Mouse (Mus musculus) kidney, postnatal 0 days (tissue): ENCODE measurements around the gene Med17. TPM values are rescaled to one million over a fixed set of nuclear protein-coding genes. Genes with fewer than 3 reads are reported as not detected.

ENCODE experiments used
- ATAC-seq: fragments of 200-750 bp; cut with Nextera tagmentation; replicated peaks from 2 replicates; pipeline ENCODE4 v1.8.0; 2017; ENCODE audit warnings: low read depth, moderate number of reproducible peaks, moderate TSS enrichment, moderate library complexity; ENCODE audit not compliant: low FRiP score
- DNase-seq: peaks from one replicate; pipeline ENCODE4 v3.0.0-alpha.2; 2016; ENCODE audit warnings: low spot score
- H3K27ac ChIP-seq: fragments of 300-500 bp; sonication (generic); 2 replicates; pipeline ENCODE4 v1.5.1; 2014; ENCODE audit warnings: mild to moderate bottlenecking
- H3K27me3 ChIP-seq: fragments of 300-500 bp; sonication (generic); 2 replicates; pipeline ENCODE4 v1.6.1; 2014; ENCODE audit warnings: low read length, mixed read lengths; ENCODE audit not compliant: insufficient read depth
- H3K36me3 ChIP-seq: fragments of 300-500 bp; sonication (generic); 2 replicates; pipeline ENCODE4 v1.6.1; 2014; ENCODE audit warnings: low read length, mixed read lengths; ENCODE audit not compliant: insufficient read depth
- H3K4me1 ChIP-seq: fragments of 300-500 bp; sonication (generic); replicated peaks from 2 replicates; pipeline ENCODE4 v1.6.1; 2014; ENCODE audit warnings: antibody characterized with exemption, low read length, mixed read lengths; ENCODE audit not compliant: insufficient read depth
- H3K4me2 ChIP-seq: fragments of 300-500 bp; sonication (generic); 2 replicates; pipeline ENCODE4 v1.6.1; 2014; ENCODE audit warnings: mild to moderate bottlenecking, low read length, moderate library complexity, mixed read lengths
- H3K4me3 ChIP-seq: fragments of 300-500 bp; sonication (generic); replicated peaks from 2 replicates; pipeline ENCODE4 v1.5.1; 2014; ENCODE audit warnings: low read depth, low read length
- H3K9ac ChIP-seq: fragments of 300-500 bp; sonication (generic); 2 replicates; pipeline ENCODE4 v1.6.1; 2014; ENCODE audit warnings: low read depth, low read length
- H3K9me3 ChIP-seq: fragments of 300-500 bp; sonication (generic); replicated peaks from 2 replicates; pipeline ENCODE4 v1.6.1; 2016; ENCODE audit warnings: low read length, inconsistent platforms, mixed read lengths
- CTCF ChIP-seq: IDR thresholded peaks from 2 replicates; pipeline ENCODE4 v1.5.1; 2016; ENCODE audit warnings: antibody characterized with exemption, low read depth, mild to moderate bottlenecking, moderate library complexity
- WGBS: fragments of 180-500 bp; shearing (Covaris S2); extraction: QIAGEN DNeasy Blood & Tissue Kit; methylation state at CpG from one replicate; pipeline ENCODE4 v1.1.7; 2014; 5-methylcytosine and 5-hydroxymethylcytosine counted together
- polyA plus RNA-seq: library from polyadenylated mRNA; unstranded; fragments of >200 nt; fragmentation: Nextera tagmentation; extraction: Ambion mirVana; gene quantifications from 2 replicates; pipeline ENCODE4 v1.2.1, GENCODE M21; 2015

Gene Med17
- polyA plus RNA-seq, 1 experiment from 2014 or later, result 36.2 TPM

DNA sequence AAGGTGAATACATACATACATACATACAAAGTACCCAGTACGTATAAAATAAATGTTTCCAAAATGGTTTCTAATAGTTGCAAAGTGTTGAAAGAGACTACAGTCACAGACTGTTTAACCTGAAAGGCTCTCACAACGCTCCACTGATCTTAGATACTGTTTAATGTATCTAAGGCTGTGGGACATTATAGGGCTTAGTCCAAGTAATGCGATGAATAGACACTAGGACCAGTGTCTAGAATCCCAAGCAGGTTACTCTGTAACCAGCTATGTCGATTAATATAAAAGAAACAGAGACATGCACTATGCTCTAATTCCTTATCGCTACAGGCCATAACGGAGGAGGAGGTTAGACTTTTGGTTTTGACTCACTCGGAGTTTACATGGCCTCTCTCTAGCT is 17.4 kb upstream of the Med17 start:
- Histone ChIP-seq H3K27ac (no peak overlapping the region), H3K4me2 (no peak overlapping the region), H3K4me1 (no peaks in the 10 kb centered on the region)

DNA sequence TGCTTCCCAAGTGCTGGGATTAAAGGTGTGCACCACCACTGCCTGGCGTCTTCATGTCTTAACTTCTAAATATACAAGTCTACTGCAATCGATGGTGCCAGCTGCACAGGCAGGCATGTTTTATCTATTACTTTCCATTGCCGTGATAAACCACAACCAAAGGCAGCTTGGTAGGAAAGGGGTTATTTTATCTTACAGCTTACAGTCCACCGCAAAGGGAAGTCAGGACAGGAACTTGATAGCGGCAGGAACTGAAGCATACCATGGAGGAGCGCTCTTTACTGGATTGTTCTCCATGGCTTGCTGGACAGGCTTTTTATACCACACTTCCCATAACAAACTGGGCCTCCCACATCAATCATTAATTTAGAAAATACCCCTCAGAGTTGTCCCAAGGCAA is 9.5 kb upstream of the Med17 start:
- whole genome bisulfite sequencing, result 69% methylated on average over 6 of the region's 6 CpGs
- no peak for DNase-seq
- no peak overlapping the region for H3K4me2 ChIP-seq
- no peak for TF ChIP-seq CTCF
- ATAC-seq, result no peak
- no peak overlapping the region for H3K4me3 ChIP-seq
- H3K4me1 ChIP-seq, result no peaks in the 10 kb centered on the region
- no peaks in the 10 kb centered on the region for H3K9me3 ChIP-seq
- no peak overlapping the region for H3K27ac ChIP-seq
- no peaks in the 10 kb centered on the region for H3K27me3 ChIP-seq
- H3K36me3 ChIP-seq, result peaks cover 20% of the 10 kb centered on the region
- H3K9ac ChIP-seq, result no peak overlapping the region

More for the DNA sequence above, 17.4 kb upstream of the Med17 start:
- no peak for DNase-seq
- Histone ChIP-seq H3K9ac (no peak overlapping the region), H3K9me3 (no peaks in the 10 kb centered on the region), H3K36me3 (0 out of 2 replicates have a peak, but pooled peaks cover 6% of the 10 kb centered on the region), H3K27me3 (no peaks in the 10 kb centered on the region), H3K4me3 (no peak overlapping the region)
- no peak for ATAC-seq
- 70% methylated on average over 7 of the region's 7 CpGs for WGBS
- TF ChIP-seq CTCF, result no peak

DNA sequence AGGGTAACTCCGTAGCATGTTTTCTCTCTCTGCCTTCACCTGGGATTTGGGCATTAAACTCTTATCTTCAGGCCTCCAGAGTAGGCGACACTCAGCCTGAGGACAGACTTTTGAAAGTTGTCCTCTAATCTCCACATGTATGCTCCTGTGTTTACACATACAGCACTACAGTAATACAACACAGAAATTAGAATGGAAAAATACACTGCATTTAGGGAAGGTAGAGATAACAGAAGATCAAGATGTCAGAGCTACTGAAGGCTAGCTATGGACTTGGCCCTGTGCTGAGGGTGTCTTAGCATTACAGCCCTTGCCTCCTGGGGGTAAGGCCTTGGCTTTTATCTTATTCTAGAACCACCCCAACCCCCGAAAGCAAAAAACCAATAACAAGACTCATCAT is 8.7 kb upstream of the Med17 start:
- H3K9ac ChIP-seq, result no peak overlapping the region
- 86% methylated on average over 3 of the region's 3 CpGs for WGBS

DNA sequence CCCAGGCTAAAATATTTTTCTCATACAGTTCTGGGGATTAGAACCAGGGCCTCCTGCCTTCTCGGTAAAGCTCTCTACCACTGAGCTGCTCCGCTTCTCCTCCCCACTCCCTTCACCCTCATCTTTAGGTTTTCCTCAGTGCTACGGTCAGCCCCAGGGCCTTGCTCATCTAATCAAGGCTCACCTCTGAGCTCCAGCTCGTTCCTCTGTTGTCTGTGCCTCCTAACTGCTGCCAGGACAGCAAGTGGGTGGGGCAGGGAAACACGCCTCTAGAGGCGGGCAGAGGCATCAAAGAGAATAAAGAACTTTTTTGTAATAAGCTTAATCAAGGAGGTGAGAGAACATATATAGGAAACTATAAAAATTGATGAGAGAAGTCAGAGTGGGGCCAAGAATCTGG is 8.1 kb upstream of the Med17 start:
- H3K4me3 ChIP-seq, result no peak overlapping the region
- H3K9me3 ChIP-seq, result no peaks in the 10 kb centered on the region
- H3K36me3 ChIP-seq, result peaks cover 19% of the 10 kb centered on the region
- H3K27ac ChIP-seq, result no peak overlapping the region
- no peaks in the 10 kb centered on the region for H3K4me1 ChIP-seq
- DNase-seq, result no peak
- TF ChIP-seq CTCF, result no peak
- H3K27me3 ChIP-seq, result no peaks in the 10 kb centered on the region
- WGBS, result 65% methylated on average over 6 of the region's 6 CpGs
- no peak overlapping the region for H3K9ac ChIP-seq
- ATAC-seq, result no peak
- H3K4me2 ChIP-seq, result no peak overlapping the region

More for the DNA sequence above, 8.7 kb upstream of the Med17 start:
- H3K27ac ChIP-seq, result no peak overlapping the region
- no peak for TF ChIP-seq CTCF
- H3K27me3 ChIP-seq, result no peaks in the 10 kb centered on the region
- no peaks in the 10 kb centered on the region for H3K4me1 ChIP-seq
- no peak for ATAC-seq
- DNase-seq, result no peak
- no peak overlapping the region for H3K4me3 ChIP-seq
- H3K9me3 ChIP-seq, result no peaks in the 10 kb centered on the region
- peaks cover 20% of the 10 kb centered on the region for H3K36me3 ChIP-seq
- H3K4me2 ChIP-seq, result no peak overlapping the region

DNA sequence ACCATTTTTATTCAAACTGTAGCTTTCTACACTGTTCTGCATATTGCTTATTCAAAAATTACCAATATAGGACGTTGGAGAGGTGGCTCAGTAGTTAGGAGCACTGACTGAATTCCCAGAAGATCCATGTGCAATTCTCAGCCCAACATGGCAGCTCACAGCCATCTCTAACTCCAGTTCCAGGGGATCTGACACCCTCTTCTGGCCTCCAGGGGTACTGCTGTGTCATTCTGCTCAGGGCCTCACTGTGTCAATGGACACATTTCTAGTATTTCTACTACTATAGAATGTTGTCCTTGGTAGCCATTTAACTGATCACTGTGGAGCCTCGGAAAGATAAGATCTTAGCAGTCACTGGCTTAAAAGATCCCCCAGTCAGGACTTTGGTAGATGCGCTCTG is 5.7 kb upstream of the Med17 start:
- no peak for DNase-seq
- peak; percentile 48; the same call in 1 of the 2 replicates for TF ChIP-seq CTCF
- no peaks in the 10 kb centered on the region for H3K9me3 ChIP-seq

DNA sequence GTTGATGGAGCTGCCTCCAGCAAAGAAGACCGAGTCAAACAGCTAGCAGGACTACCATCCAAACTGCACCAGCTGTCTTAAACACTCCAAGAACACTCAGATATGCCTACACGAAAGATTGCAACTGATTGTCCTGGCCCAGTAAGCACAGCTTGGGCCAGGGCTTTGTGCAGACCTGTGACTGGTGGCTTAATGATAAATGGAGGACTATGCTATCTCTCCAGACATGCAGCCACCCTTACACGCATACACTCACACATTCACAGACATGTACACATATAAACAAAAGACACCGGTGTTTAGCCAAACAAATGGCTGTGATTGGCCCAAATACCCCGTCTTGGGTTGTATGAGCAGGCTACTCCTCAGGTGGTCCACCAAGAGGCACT is 754 bp upstream of the Med17 start:
- Histone ChIP-seq H3K4me2 (peak overlapping the region; percentile 77), H3K4me1 (no peaks in the 10 kb centered on the region; the same call in 1 of the 2 replicates), H3K9ac (peak overlapping the region; percentile 92; the same call in 1 of the 2 replicates), H3K36me3 (peaks cover 4% of the 10 kb centered on the region), H3K27ac (peak overlapping the region; percentile 95), H3K27me3 (no peaks in the 10 kb centered on the region), H3K4me3 (peak overlapping the region; percentile 93), H3K9me3 (no peaks in the 10 kb centered on the region)
- 44% methylated on average over 5 of the region's 5 CpGs for WGBS
- ATAC-seq (no peak; the same call in 1 of the 2 replicates), DNase-seq (no peak)
- no peak for TF ChIP-seq CTCF

More for the DNA sequence above, 5.7 kb upstream of the Med17 start:
- Histone ChIP-seq H3K36me3 (peaks cover 11% of the 10 kb centered on the region), H3K4me3 (no peak overlapping the region), H3K9ac (no peak overlapping the region), H3K27me3 (no peaks in the 10 kb centered on the region), H3K27ac (no peak overlapping the region), H3K4me2 (no peak overlapping the region), H3K4me1 (no peaks in the 10 kb centered on the region; the same call in 1 of the 2 replicates)
- ATAC-seq, result no peak
- 77% methylated on average over 3 of the region's 3 CpGs for WGBS

DNA sequence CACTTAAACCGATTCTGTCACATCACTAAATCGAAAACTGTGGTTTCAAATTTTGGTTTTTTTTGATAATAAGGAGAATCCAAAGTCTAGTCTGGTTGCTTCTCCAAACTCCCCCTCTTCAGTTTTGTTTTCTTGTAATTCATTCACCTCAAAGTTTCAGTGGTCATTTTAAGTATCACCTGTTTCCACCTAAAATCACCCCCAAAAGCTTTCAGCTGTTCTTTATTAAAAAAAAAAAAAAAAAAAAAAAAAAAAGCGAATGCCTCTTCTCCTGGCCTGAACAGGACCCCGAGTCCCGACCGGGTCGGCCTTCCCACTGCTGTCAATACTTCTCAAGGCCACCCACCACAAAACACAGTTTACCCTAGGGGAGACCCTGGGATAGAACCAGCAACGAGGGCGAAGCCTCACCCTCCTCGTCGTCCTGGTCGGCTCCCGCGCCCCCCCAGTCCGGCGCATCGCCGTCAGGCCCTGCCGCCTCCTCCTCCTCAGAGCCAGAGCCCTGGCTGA is 537 bp downstream of the Med17 start:
- Histone ChIP-seq H3K4me1 (no peaks in the 10 kb centered on the region; the same call in 1 of the 2 replicates), H3K4me2 (peak overlapping the region; percentile 77), H3K9me3 (no peaks in the 10 kb centered on the region), H3K36me3 (peaks cover 15% of the 10 kb centered on the region), H3K9ac (peak overlapping the region; percentile 92), H3K27ac (peak overlapping the region; percentile 95), H3K4me3 (peak overlapping the region; percentile 93), H3K27me3 (no peaks in the 10 kb centered on the region)
- 9% methylated on average over 19 of the region's 19 CpGs for WGBS
- no peak for DNase-seq
- ATAC-seq, result no peak; the same call in 1 of the 2 replicates
- no peak for TF ChIP-seq CTCF
